Mouse (Mus musculus): Measurements from ENCODE around the gene Prkn.

GRCm38 (mm10) chr17:11681825-11682372 is 841.7 kb downstream of the Prkn start:
- TF ChIP-seq CTCF (IDR thresholded peaks at IDR 0.05; ENCODE audit: borderline replicate concordance, extremely low read depth, insufficient read depth, insufficient read length) (no peak), POLR2A (IDR thresholded peaks at IDR 0.05; ENCODE audit: borderline replicate concordance, extremely low read depth, insufficient read depth, insufficient read length, poor library complexity, severe bottlenecking) (no peak)
